Mouse (Mus musculus) CD4-positive, CD25-positive, alpha-beta regulatory T cell, adult 2 months (primary cell): ENCODE results near the gene Nosip.
A peak's percentile ranks its signal among the peaks of the same experiment; 100 is the strongest.

Source experiments
- DNase-seq: peaks from one replicate; pipeline ENCODE4 v3.0.0-alpha.2; 2012; ENCODE audit warnings: low read depth, low spot score

The Nosip gene

DNA sequence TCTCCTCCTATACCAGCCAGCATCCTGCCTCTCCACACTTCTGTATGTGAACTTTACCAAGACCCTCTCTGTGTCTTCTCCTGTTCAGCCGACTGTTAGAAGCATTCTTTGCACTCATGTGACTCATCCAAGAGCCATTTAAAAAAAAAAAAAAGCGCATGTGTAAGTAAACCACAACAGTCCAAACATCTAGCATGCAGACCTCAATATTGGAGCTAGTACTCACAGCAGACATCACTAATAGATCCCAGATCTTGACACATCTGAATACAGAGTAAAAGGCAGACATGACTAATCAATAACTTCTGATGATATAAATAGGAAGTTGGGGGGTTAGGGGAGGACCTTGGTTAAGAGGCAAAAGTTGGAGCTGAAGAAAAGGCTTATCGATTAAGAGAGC lies 26.6 kb upstream of the Nosip start:
- DNase-seq = no peak

DNA sequence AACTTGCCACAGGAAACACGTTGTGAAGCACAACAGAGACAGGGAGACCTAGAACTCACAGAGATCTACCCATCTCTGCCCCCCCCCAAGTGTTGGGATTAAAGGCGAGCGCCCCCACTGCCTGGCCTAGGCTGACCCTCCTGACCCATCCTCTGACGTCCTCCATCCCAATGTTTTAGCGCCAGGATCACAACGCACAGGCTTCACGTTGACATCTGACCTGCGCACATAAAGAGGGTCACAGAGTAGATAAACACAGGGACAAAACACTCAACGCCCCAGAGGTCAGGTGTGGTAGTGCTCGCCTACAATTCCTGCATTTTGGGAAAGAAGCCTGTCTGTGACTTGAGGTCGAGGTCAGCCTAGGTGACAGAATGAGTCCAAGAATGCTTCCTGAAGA lies 25.5 kb upstream of the Nosip start:
- DNase-seq = no peak

DNA sequence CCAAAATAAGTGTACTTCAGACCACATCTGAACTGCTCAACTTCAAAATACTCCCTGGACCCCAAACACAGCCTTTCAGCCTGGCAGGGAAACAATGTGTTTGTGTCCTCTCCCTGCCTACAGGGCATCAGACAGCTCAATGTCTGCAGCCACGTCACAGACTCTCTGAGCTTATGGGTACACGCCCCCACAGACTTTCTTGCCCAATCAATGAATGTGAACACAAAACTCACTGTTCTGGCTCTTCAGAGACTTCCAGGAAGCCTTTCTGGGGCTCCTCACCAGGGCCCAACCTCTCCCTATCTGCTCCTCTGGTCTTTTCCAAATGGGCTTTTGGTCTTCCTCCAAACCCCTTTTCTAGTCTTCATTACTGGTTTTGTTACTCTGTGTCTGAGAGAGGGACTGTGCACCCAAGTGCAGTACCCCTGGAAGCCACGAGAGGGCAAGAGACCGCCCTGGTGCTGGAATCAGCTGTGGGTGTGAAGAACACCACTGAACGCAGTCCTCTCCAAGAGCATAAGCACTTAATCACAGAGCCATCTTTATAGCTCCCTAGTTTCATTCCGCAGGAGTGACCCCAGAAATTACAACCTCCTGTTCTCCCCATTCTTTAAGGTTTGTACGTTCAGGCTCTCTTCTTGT lies 24.4 kb upstream of the Nosip start:
- peak; percentile 82 for DNase-seq

DNA sequence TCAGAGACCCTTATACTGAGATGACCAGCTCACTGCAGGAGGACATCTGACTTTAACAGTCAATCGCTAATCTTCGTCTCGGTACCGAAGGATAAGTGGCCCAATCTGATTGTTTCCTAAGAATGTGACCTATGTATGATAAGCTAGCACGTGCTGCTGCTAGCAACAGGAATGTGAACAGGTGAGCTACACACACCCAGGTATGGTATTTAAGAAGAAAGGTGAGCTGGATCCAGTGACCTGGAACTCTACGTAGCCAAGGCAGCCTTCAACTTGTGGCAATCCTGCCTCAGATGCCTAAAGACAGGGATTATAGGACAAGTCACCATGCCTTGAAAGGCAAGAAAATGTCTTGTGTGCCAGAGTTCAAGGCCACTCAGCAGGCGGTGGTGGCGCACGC lies 23.8 kb upstream of the Nosip start:
- no peak for DNase-seq

DNA sequence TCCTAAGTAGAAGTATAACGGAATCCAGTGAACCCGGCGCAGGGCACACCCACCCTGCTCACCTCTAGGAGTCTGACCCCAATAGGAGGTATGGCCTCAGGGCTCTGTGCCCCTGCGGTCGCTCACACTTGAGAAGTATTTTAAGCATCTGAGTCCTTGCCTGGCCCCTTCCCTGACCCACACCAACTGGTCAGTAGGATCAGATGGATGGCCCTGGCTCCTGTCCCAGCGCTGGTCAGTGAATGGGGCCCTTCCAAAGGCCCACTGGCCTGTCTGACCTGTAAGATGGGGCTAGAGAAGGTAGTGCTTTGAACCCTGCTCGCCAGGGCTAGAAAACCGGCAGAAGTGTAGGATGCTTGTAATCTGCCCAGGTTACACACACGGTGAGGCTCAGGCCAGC lies 21.4 kb upstream of the Nosip start:
- no peak for DNase-seq

DNA sequence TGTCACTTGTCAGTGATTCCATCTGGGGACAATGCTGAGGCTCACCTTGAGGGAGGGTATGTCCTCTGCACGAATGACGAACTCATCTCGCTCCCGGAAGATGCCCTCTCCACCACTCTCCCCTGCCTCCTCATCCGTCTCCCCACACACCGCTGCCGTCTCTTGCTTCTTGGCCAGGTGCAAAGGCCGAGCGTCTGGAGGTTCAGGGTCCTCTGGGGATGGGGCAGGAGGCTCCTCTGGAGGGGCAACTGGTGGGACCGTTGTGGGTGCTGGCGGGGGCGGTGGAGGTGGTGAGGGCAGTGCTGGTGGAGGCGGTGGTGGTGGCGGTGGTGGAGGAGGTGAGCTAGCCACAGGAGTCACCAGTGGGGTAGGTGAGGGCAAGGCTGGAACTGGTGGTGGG lies 18.9 kb upstream of the Nosip start:
- no peak for DNase-seq

DNA sequence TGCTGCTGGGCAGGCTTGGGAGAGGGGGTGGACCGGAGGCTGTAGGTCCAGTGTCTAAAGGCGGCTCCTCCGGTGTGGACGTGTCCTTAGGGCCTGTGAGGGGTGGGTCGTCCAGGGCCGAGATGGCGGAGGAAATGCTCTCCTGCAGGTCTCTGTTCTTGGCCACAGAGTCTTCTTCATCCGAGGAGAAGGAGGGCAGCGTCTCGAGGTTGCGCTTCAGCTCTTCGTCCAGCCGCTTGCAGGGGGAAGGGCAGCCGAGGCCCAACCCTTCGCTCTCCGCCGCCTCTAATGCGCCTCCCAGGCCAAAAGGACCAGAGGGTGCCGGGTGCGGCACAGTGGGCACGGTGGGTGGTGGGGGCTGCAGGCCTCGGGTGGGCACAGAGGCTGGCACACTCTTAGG lies 16.5 kb upstream of the Nosip start:
- DNase-seq = no peak

DNA sequence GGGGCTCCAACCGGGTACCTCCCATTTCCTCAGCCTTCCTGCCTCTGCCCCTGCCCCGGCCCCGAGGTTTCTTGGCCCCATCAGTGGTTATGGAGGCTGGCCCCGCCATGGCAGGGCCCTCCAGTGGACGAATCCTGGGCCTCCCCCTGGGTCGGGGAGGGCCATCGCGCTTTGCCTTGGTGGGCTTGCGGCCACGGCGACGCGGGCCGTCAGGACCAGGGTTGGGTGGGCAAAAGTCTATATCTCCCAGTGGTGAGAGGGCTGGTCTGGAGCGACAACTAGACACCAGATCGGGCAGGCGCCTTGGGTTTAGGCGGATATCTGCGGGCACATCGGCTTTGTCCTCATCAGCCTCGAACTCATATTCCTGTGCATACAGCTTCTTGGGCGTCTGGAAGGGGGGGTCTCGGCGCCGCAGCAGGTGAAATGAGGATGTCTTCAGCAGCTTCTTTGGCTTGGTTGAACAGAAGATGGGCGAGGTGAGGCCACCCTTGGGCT lies 15.3 kb upstream of the Nosip start:
- no peak for DNase-seq

DNA sequence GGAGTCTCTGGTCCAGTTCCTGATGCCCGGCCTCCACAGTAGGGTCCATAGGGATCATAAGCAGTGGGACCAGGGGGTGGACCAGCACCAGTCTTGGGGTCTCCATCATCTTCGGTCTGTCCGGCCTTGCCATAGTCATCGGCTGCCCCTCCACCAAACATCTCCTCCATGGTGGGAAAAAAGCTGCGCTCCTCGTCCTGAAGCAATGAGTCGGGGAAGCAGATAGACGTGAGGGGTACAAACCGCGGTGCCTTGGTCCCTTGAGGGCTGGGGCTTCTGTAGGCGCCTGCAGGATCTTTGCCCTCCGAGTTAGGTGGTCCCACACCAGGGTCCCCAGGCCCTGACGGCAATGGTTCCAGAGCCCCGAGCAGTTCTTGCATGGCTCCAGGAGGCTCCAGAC lies 14.7 kb upstream of the Nosip start:
- no peak for DNase-seq

DNA sequence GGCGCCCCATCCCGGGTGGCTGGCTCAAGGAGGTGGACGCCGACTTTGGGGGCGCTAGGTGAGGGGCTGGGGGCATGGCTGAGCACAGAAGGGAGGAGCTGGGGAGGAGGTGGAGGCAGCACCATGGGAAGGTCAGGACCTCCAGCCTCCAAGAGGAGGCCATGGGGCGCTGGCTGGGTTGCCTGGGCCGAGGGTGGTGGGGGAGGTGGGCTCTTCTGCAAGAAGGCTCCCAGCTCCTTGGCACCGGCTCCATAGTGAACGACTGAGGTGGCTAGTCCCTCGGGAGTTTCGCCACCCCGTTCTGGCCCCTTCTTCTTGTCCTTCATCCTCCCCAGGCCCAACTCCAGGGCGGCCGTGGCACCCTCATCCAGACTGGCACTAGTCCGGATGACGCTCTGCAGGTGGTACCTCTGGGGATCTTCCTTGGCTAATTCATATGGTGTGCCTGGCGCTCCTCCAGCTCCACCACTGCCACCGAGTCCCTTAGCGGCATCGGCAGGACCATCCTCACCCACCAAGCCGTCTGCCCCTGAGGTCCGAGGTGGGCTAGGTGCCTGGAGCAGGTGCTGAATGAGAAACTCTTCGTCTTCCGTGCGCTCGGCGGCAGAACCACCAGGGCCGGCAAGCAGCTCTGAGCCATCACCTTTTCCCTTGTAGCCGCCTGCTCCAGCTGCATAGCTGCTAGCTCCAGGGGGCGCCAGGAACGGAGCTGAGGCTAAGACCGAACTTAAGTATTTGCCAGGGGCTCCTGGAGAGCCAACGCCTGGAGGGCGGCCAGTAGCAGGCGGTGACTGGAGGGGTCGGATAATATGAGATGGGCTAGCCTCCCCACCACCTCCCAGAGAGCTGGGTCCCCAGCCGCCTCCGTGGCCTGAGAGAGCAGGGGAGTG lies 14.0 kb upstream of the Nosip start:
- no peak for DNase-seq

DNA sequence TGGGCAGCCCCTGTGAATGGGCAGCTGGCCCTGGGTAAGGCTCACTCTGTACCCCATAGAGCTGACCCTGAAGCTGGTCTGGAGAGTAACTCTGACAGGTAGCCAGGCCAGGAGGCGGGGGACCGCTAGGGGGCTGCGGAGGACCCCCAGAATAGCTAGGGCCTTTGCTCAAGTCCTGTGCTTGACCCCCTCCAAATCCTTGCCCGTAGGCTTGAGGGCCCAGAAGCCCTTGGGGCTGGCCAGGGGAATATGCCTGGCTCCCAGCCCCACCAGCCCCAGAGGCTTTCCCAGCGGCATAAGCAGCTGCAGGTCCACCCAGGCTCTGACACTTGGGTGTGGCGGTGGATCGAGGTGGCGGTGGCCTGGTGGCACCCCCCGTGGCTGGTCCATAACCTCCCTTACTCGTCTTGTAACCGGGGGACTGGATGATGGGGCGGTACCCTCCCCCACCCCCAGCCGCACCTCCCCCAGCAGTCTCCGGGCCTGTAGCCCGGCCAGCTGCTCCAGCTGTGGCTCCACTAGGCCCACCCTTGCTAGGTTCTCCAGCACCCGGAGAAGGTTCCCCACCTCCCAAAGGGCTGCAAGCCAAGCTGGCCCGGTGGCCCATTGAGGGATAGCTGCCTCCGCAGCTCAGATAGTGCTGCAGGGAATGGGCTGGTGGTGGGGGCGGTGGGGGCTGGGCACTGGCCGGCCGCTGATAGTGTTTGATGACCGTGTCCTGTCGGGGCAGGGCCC lies 13.1 kb upstream of the Nosip start:
- no peak for DNase-seq

DNA sequence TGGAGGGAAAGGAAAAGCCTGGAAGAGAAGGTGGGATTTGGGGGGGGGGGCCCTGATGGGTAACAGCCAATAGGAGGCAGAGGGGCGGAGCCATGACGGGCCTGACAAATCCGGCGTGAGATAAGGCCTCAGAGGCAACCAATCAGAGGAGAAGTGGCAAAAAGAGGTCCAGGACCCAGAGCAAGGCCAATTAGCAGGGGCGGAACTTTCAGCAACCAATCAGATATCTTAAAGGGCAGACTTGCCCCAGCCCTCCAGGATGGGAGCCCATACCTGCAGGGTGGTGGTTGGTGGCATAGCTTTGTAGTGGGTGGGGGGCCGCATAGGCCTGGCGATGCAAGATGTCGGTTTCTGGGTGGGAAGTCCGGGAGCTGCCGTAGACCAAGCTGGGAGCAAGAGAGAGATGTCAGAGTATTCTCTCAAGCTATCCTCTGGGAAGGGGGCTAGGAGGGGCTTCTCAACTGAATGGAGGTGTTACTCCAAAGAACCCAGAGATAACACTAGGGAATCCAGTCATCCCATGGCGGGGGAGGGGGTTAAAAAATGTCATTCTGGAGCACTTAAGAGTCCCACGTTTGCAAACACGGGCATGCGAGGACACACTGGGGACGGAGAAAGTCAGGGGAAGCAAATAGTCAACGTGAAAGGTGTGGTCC lies 11.2 kb upstream of the Nosip start:
- peak; percentile 66 for DNase-seq

DNA sequence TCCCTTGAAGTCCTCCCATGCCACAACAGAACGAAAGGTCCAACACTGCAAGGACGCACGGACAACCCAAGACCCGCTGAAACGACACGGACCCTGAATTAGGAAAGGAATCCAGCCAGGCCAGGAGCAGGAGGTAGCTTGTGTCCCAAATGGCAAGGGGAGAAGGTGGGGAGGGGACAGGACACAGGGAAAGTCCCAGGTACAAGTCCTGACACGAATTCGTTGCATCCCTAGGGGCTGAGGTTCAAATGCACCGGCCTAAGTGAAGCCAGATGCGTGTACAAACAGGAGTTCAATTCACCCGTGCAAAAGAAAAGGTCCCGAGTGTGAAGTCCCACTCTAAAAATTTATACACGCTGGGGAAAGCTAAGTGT lies 10.6 kb upstream of the Nosip start:
- peak; percentile 24 for DNase-seq

DNA sequence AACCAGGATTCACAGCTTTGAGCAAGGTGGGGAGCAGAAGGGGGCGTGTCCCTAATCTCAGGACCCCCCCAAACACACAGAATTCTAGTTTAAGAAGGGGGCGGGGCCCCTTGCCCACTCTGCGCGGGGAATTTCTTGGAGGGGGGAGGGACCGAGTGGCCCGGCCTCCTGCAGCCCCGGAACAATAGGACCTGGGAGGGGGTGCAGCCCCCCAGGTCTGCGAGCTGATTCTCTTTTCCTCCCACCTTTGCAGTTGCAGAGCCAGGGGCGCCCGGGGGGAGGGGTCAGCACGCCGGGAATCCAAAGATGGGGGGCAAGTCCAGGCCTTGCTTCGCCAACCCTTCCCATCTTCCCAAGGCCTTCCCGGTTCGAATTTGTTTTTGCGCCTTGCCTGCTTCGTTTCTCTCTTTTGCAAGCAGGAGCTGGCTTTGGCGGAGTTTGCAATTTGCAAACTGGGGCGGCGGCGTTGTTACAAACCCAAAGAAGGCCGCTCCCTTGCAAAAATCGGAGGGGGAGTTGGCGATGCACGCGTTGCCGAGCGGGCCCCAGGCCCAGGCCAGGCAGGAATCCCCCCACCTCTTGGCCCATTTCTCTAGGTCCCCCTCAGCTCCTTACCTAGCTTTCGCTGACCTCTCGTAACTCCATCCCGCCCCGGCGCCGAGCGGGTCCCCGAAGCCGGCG lies 9.9 kb upstream of the Nosip start:
- peak; percentile 64 for DNase-seq

DNA sequence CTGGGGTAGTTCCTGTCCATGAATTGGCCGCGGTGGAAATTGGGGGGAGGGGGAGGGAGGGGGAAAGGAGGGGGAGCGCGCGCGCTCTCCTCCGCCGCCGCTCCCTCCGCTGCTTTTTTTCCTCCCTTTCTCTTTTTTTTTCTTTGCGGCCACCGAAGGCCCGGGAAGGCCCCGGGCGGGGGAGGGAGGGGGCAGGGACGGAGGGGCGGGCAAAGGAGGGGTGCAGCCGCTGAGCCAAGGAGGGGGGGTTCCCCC lies 9.4 kb upstream of the Nosip start, which contains the start of gene Prr12:
Gene Prr12, minus strand, starts transcription at position 20 of the 255 bp plus-strand sequence.
- no peak for DNase-seq

DNA sequence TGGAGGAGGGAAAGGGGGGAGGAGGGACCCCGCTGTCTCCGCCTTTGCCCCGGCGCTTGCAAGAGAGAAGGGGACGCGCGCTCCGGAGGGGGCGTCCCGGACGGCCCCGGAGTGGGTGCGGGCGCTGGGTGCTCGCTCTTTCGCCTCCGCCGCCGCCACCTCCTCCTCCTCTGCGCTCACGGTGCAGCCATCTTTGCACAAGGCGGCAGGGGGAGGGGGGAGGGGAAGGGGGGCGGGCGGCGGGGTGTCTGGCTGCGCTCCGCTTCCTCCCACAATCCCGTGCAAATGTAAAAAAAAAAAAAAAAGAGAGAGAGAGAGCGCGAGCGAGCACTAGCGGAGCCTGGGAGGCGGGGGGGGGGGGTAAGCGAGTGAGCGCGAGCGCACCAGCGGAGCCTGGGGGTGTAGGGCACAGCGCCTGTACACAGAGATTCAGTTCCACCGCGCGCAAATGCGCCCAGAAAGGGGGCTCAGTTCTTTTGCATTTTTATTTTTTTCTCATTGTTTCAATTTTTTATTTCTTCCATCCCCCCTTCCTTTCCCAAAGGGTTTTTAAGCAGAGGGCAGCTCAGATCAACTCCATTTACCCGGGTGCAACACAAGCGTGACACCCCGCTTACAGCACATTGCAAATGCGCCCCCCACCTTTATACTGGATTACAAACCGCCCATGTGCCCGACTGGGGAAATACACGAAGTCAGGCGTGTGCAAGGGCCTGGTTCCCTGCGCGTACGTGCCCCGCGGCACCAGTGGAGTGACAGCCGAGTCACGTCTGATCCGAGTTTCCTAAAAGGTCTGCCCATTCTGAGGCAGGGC lies 8.9 kb upstream of the Nosip start:
- peak; percentile 88 for DNase-seq

DNA sequence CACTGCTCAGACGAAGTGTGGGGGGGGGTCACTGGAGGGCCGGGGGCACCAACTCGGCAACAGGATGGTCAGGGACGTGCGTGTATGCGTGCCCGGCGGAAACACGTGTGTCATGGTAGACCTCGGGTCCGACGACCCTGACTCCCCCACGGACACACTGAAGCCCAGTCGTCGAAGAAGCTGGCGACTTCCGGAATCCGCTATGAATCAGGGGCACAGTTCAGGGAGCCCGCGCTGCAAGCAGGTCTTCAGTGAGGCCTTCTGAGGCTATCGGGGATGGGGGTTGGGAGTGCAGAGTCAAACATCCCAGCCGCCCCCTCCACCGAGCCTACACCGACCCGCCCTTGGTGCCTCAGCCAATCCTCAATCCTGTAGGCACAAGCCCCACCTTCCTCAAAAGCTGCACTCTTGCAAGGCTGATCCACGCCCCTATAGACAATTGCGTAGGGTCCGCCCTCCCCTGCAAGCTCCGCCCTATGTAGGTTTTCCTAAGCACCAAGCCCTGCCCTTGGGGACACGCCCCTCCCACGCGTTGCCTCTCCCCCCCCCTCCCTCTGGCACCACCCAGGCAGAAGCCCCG lies 8.2 kb upstream of the Nosip start:
- peak; percentile 98 for DNase-seq

DNA sequence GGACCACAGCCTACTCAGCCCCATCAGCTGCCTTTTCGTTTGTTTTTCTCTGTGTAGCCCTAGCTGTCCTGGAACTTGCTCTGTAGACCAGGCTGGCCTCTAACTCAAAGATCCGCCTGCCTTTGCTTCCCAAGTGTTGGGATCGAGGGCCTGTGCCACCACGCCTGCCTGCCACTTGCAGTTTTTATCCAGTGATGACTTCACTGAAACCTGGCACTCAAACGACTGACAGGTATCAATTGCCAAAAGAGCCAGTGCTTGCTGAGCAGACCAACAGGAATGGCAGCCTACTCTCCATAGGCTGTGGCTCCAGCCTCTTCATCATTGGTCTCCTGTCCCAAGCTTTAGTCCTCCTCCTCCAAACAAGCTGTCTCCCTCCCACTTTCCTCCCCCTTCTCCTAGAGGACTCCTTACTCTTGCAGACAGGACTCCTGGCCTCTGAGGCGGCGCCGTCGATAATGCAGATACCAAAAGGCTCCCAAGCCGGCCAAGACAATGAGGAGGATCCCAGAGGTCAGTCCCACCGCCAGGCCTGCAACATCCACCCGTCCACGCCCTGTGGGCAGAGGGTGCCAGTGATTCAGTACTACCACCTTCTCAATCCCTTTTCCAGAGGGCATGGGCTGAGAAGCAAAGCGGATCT lies 5.8 kb upstream of the Nosip start:
- DNase-seq = no peak

DNA sequence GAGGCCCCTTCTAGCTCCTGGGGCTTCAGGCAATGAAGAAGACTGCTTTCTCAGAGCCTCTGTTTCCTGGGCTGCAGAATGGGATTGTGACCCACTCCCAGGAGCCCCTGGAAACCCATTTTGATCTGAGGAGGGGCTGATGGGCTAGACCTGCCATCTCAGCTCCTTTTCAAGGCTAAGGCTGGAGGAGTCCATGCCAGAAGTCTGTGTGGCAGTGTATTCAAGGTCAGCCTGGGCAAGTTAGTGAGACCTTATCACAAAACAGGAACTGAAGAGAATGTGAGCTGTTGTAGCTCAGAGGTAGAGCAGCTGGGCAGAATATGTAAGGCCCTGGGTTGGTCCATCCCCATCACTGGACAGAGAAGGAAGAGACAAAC lies 5.3 kb upstream of the Nosip start:
- DNase-seq = no peak
